Mouse (Mus musculus): ENCODE results near the gene Dcbld2.

The Dcbld2 gene

GRCm38 (mm10) chr16:58408062-58408486 lies at the start of gene Dcbld2:
Gene Dcbld2, plus strand, starts transcription at chr16:58408443.
- DNase-seq (ENCODE audit: low spot score in 2 of 2): peak; percentile 97 to 98

DNA sequence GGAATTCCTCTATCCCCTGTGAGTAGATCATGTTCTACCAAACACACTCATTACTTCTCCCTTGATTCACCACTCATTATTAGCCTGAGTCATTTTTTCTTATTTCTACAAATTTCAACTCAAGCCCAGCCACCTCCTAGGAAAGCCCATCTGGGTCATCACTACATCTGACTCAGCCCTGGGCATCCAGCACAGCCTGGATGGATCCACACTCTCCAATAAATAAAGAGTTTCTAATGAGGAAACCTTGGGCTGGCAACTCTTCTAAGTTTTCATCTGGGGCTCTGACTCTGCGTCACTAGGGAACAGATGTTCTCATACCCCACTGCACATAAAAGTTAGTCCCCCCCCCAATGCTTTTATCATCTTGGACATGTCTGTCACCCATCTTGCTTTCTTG lies 31.1 kb upstream of the Dcbld2 start:
- DNase-seq (ENCODE audit: low spot score in 2 of 2): no peak

DNA sequence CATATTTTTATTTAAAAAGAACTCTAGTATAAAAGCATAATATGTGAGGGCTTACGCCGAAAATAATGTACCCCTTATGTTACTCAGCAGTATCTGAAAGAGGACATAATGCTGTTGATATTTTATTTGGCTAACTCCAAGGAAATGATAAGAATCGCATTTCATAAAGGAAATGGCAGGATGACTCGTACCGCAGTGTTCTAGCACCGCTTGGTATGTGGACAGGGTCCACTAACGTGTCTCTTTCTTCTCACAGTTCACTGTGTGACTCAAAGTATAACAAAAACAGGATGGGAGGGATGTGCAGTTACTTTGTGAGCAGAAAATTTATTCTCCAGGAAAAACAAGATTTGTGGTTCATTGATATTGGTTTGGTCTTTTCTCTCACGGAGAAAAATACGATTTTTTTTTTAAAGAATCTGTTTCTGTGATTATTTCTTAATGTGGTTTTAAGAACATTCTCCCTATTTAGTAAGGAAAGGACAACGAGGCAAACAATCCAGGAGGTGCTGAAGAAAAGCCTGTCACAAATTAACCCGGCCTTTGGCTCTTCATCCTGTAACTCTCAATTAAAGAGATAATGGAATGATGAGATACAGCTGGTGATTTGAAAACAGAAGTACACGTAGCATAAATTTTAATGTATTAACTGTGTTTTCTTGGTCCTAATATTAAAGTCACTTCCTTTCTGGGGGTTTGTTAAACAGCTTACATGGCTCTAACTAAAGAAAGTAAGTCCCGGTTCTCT lies 30.3 kb upstream of the Dcbld2 start:
- DNase-seq (ENCODE audit: low spot score in 2 of 2): no peak

- DNase-seq (ENCODE audit: low spot score in 2 of 2): no peak
Measured at GRCm38 (mm10) chr16:58386241-58386757, 21.9 kb upstream of the Dcbld2 start.

GRCm38 (mm10) chr16:58389143-58389755 lies 19.0 kb upstream of the Dcbld2 start:
- no peak for DNase-seq (ENCODE audit: low spot score in 2 of 2)

- DNase-seq (ENCODE audit: low spot score in 2 of 2): no peak
Measured at GRCm38 (mm10) chr16:58393036-58393435, 15.2 kb upstream of the Dcbld2 start.

GRCm38 (mm10) chr16:58394156-58394555 lies 14.1 kb upstream of the Dcbld2 start:
- no peak for DNase-seq (ENCODE audit: low spot score in 2 of 2)

- DNase-seq (ENCODE audit: low spot score in 2 of 2): no peak
Measured at GRCm38 (mm10) chr16:58398604-58399003, 9.6 kb upstream of the Dcbld2 start.

- no peak for DNase-seq (ENCODE audit: low spot score in 2 of 2)
Measured at GRCm38 (mm10) chr16:58401079-58401478, 7.2 kb upstream of the Dcbld2 start.

DNA sequence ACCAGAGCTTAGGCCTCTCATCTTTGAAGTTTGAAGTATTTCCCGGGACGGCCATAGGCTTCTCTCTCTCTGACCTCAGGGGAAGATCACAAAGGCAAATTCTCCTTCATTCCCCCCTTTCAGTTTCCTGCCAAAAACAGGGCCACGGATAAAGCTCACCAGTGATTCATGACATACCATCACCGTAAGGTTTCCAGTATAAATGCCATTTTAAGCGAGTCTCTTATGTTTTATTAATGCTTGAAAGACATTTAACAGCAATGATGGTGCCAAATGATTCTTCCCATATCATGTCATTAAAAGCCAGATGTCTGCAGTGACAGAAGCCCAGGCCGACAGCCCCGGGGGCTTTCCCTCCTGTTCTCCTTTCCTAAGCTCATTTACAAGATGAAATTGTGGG lies 3.6 kb upstream of the Dcbld2 start:
- no peak for DNase-seq (ENCODE audit: low spot score in 2 of 2)

GRCm38 (mm10) chr16:58405271-58405670 lies 3.0 kb upstream of the Dcbld2 start:
- DNase-seq (ENCODE audit: low spot score in 2 of 2): no peak

DNA sequence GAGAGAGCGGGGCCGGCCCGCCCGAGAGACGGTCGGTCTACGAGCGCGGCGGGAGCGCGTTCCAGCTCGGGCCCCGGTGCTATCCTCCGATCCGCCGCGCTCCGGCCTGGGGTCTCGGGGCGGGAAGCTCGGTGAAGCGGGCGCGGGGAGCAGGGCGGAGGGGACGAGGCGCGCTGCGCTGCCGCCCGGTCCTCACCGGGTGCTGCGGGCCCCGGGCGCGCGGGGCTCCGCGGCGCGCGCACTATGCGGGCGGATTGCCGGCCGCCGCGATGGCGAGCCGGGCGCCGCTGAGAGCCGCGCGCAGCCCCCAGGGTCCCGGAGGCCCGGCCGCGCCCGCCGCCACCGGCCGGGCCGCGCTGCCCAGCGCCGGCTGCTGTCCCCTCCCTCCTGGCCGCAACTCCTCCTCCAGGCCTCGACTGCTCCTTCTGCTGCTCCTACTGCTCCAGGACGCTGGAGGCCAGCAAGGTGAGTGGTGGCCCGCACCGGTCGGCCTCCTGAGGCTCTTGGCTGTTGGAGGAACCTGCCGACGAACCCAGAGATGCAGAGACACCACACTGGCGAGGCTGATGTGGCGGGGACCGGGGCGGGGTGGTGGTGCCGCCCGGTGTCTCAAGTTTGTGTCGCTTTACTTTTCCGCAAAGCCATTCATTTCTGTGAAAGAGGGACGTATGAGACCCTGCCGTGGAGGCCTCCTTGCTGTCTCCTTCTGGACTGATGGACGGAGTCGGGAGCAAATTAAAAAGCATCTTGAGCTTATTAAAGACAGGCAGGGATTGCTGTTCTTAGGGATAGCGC lies 441 bp downstream of the Dcbld2 start:
- peak in 1 of 2 experiments; percentile 30 for DNase-seq (ENCODE audit: low spot score in 2 of 2)

DNA sequence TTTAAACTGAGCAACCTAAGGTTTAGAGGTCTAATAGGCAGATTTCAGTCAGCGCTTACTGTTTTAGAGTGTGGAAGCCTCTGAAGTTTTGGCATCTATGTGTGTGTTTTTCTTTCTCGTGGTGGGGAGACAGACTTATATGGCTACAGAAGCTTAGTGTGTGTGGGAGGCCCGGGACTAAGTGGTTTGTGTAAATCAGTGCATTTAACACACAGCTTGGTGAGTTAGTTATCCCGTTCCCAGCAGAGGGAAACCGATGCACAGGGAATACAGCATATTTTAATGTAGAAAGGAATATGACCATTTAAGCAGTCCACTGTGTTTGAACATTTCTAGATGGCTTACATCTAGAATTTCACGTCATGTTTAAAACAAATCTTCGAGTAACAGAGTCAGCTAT lies 1.6 kb downstream of the Dcbld2 start:
- DNase-seq (ENCODE audit: low spot score in 2 of 2): no peak

- no peak for DNase-seq (ENCODE audit: low spot score in 2 of 2)
Measured at GRCm38 (mm10) chr16:58414801-58415200, 6.6 kb downstream of the Dcbld2 start.

- DNase-seq (ENCODE audit: low spot score in 2 of 2): no peak
Measured at GRCm38 (mm10) chr16:58415500-58415899, 7.3 kb downstream of the Dcbld2 start.

- DNase-seq (ENCODE audit: low spot score in 2 of 2): peak in 1 of 2 experiments; percentile 41
Measured at GRCm38 (mm10) chr16:58421696-58422354, 13.6 kb downstream of the Dcbld2 start.

GRCm38 (mm10) chr16:58430246-58430645 lies 22.0 kb downstream of the Dcbld2 start:
- no peak for DNase-seq (ENCODE audit: low spot score in 2 of 2)

DNA sequence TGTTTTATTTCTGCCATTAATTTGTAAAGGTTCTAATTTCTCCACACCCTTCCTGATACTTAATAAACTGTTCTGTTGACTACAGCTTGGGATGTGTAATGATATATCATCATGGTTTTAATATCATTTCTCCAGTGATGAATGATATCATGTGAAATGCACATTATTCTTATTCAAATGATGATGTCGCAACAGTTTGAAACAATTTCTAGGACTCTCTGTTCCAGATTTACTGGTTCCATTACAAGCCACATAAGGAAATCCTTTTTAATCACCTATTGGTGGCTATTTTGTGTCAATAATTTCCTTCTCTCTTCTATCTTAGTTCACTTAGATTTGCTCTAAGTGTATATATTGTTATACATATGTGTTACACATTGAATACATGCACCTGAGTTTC lies 24.1 kb downstream of the Dcbld2 start:
- DNase-seq (ENCODE audit: low spot score in 2 of 2): no peak

GRCm38 (mm10) chr16:58444735-58445134 lies 36.5 kb downstream of the Dcbld2 start:
- no peak for DNase-seq (ENCODE audit: low spot score in 2 of 2)

GRCm38 (mm10) chr16:58446281-58447259 lies 38.3 kb downstream of the Dcbld2 start:
- DNase-seq (ENCODE audit: low spot score in 2 of 2): no peak

- DNase-seq (ENCODE audit: low spot score in 2 of 2): no peak
Measured at GRCm38 (mm10) chr16:58449073-58449472, 40.8 kb downstream of the Dcbld2 start.

Measured in urinary bladder, postnatal 4 days (tissue).